Mouse (Mus musculus): ENCODE data around the gene Lilr4b. TPM values are rescaled to one million over a fixed set of nuclear protein-coding genes. Genes with fewer than 3 reads are reported as not detected.
"Not testable (repeated sequence)": the region's sequence is repeated elsewhere in the genome, so short reads cannot be mapped to it uniquely, and the experiment has no call there.

The Lilr4b gene
- total RNA-seq (2021), result under 1 TPM; 0.31 to 0.70 TPM
- long read RNA-seq, experiment 1, result 0 reads
- long read RNA-seq, experiment 2, partial matches to known transcripts, result 0 of 1 reads
- long read RNA-seq, experiment 2, other reads (novel, unspliced or antisense), result 1 of 1 reads

DNA sequence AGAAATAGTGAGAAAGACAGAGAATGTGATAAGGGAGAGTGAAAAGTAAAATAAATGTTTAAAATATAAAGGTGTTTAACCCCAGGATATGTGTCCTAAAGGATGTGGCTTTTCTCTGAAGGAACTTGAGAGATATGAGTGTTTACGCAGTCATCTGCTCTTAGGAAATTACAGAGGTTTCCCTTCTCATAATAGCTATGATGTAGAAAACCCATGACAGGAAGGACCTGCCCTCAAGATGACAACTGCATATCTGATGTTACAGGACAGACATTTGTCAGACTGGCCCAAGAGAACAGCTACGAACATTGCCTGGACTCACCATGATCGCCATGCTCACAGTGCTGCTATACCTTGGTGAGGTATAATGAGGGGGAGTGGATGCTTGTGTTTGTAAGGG, at the start of gene Lilr4b, which contains the start of gene Gm49339:
Gene Lilr4b (plus strand): TSS at position 236 of the 400 bp plus-strand sequence.
Gene Gm49339 (plus strand): TSS at position 216 of the 400 bp plus-strand sequence.
- intact Hi-C loops (cut with DNase I; ENCODE audit: low total_unique reads); DNase-seq: not testable (repeated sequence)

DNA sequence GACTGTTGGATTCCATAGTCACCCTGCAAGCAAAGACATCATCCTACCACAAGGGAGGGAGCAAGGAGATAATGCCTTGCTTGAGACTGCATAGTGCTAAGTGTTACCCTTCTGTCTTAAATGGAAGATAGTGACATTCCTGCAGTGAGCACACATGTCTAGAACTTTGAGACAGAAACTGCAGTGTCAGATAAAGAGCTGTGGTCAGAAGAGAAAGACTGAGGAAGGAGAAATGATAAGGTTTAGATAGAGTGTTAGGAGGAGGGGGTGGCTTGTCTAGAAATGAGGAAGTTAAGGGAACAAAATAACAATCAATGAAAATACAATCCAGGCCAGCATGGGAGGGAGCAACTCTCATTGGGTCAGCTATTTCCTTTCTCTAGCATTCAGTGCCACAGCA, 47.5 kb upstream of the Lilr4b start:
- intact Hi-C loops (cut with DNase I; ENCODE audit: low total_unique reads), result no loop called here

DNA sequence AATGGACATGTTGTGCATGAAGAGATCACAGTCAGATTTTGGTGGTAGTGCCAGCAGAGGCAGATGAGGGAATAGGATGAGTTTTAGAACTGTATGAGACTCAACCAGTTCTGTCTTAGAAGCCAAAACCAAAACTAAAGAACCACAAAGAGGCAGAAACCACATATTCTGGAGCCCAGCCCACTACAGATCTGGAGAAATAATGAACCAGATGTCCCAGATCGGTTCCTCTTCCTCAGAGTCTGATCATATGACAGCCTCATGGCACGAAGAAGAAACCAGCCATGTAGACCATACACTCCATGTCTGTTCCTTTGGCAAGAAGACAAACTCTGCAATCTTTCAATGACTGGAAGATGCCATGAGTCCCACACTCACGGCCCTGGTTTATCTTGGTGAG, 44.7 kb upstream of the Lilr4b start:
- no peak for DNase-seq
- intact Hi-C loops (cut with DNase I; ENCODE audit: low total_unique reads), result no loop called here

More for the DNA sequence above, 47.5 kb upstream of the Lilr4b start:
- DNase-seq, result no peak

DNA sequence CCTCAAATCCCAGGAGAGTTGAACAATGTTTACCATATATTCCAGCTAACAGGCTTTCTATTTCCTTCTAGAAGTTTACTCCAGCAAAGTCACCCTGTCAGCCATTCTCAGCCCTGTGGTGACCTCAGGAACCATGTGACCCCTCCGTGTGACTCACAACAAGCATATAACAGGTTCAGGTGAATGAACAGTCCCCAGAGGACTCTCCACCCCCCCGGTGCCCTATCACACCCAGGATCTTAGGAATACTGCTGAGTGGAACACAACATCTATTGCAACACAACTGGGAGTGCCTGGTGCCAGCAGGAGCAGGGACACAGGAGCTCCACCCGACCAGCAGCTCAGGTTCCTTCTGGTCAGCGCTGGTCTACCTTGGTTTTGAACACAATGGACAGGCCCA, 28.8 kb upstream of the Lilr4b start:
- no peak for DNase-seq
- intact Hi-C loops (cut with DNase I; ENCODE audit: low total_unique reads), result no loop called here

DNA sequence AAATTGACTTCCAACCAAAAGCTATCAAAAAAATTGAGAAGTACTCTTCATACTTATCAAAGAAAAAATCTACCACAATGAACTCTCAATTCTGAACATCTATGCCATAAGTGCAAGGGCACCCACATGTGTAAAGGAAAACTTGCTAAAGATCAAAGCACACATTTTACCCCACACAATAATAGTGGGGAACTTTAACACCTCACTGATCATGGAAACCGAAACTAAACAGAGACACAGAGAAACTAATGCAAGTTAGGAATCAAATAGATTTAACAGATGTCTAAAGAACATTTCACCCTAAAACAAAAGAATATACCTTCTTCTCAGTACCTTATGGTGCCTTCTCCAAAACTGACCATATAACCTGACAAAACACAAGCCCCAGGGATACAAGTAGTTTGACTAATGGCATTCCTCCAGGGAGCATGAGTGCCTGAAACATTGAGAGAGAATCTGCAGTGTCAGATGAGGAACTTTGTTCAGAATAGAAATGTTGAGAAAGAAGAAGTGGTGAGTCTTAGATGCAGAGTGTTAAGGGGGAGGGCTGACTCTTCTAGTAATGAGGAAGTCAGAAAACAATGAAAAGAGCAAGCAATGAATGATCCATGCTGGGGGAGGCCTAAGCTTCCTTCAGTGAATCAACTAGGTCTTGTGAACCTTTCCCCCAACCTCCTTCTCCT, 26.7 kb upstream of the Lilr4b start:
- no peak for DNase-seq
- intact Hi-C loops (cut with DNase I; ENCODE audit: low total_unique reads), result no loop called here

DNA sequence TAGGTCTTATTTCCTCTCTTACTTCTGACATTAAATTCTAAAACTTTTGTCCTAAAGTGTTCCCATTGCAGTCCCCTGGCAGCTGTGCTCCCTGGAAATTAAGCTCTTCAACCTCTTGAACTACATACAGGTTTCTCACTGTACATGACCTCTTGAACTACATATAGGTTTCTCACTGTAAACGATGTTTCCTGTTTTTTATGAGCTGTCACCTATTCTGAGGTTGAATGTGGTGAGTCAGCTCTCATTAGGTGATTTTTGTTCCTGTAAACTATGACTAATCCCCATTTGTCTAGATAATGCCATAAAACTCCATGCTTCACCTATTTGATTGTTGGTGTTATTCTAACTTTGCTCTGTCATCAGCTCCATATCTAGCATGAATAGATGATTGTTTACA, 26.1 kb upstream of the Lilr4b start:
- DNase-seq, result no peak
- intact Hi-C loops (cut with DNase I; ENCODE audit: low total_unique reads), result no loop called here

DNA sequence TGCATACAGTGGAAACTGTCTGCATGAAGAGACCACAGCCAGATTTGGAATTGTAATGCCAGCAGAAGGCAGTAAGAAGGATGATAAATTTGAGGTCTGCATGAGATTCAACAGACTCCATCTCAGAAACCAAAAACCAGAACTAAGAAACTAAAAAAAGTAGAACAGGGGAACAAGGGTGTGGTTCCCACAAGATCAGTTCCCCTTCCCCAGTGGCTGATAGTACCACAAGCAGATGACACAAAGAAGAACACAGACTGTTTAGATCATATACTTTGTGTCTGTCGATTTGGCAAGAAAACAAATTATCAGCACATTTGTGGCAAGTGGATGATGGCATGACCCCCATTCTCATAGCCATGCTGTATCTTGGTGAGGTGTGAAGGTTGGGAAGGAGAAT, 24.7 kb upstream of the Lilr4b start:
- intact Hi-C loops (cut with DNase I; ENCODE audit: low total_unique reads), result no loop called here
- DNase-seq, result no peak

DNA sequence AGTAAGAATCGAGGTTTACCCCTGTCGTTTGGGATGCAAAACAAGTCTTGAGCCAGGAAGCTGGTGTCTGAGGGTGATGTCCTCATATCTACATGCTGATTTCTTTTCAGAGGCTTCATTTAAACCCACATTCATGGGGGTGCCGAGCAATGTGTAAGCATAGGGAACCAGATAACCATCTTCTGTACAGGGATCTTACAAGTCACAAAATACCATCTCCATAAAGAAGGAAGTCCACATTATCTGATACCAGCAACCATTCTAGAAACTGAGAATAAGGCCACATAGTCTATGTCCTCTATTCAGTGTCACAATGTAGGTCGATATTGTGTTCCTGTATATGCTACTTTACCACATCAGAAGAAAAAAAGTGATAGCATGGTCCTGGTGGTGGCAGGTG, 24.1 kb upstream of the Lilr4b start:
- intact Hi-C loops (cut with DNase I; ENCODE audit: low total_unique reads), result no loop called here
- no peak for DNase-seq

DNA sequence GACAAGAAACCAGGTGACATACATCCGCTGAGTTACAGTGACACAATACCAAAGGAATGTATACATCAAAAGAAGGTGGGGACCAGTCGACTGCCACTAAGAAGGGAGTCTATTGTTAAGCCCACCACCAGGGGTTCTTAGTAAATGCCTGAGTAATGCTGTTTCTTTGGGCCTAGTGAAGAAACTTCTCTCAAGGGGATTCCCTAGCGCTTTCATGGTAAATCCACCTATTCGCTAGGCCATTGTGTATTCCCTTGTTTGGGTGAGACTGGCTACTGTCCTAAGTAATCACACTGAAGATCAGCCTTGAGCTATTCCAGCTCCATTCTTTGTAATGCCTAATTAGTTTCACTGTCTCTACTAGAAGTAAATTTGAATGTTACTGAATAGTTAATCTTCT, 16.6 kb upstream of the Lilr4b start:
- intact Hi-C loops (cut with DNase I; ENCODE audit: low total_unique reads); DNase-seq: not testable (repeated sequence)

DNA sequence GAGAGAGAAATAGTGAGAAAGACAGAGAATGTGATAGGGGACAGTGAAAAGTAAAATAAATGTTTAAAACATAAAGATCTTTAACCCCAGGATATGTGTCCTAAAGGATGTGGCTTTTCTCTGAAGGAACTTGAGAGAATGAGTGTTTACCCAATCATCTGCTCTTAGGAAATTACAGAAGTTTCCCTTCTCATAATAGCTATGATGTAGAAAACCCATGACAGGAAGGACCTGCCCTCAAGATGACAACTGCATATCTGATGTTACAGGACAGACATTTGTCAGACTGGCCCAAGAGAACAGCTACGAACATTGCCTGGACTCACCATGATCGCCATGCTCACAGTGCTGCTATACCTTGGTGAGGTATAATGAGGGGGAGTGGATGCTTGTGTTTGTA, 10.3 kb downstream of the Lilr4b start, which contains the start of gene Lilrb4a:
Gene Lilrb4a (plus strand): TSS at position 266 of the 400 bp plus-strand sequence.
- DNase-seq; intact Hi-C loops (cut with DNase I; ENCODE audit: low total_unique reads): not testable (repeated sequence)

DNA sequence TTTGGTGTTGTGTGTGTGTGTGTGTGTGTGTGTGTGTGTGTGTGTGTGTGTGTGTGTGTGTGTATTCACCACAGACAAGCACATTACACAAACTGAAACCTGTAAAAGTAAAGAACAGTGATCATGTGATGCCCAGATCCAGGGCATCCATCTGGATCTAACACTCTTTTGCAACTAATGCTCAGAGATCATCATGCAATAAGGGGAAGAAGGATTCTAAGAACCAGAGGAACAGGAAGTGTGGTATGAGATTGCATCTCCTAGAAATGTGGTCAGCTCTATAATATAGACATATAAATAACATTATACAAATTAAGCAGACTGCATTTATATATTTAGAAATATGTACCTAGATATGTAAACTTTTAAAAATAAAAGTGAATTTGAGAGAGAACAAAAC, 39.6 kb downstream of the Lilr4b start:
- DNase-seq, result no peak
- intact Hi-C loops (cut with DNase I; ENCODE audit: low total_unique reads), result no loop called here

DNA sequence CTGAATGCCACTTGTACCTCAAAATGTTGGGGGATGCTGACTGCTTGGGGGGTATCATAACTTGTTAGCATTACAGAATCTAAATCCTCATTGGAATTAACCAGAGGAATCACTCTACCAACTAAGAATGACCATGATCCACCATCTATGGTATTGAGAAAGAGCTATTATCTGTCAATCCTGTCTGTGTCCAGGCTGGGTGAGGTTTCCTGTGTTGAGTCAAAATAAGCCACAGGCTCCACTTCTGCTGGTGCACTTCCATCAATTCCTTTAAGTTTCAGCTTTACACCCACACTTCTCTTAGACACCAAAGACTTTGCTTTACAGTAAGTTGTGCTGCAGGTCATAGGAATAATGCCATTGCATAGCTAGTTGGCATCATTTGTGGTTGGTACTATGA, 41.0 kb downstream of the Lilr4b start:
- DNase-seq, result no peak
- intact Hi-C loops (cut with DNase I; ENCODE audit: low total_unique reads), result no loop called here

DNA sequence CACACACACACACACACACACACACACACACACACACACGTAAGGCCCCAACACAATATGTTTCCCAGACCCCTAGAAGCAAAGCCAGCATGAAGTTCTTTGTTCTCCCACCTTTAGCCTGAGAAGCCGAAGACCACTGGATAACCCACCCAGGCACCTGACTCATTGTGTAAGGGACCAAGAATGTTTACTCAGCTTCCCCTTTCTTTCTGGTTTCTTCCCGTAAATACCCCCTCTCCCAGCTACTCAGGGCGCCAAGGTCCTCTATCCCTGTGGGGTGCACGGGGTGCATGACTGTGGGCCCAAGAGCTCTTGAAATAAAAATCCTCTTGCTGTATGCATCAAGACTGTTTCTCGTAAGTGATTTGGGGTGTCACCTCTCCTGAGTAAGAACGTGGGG, 45.7 kb downstream of the Lilr4b start:
- intact Hi-C loops (cut with DNase I; ENCODE audit: low total_unique reads), result no loop called here
- DNase-seq, result no peak

DNA sequence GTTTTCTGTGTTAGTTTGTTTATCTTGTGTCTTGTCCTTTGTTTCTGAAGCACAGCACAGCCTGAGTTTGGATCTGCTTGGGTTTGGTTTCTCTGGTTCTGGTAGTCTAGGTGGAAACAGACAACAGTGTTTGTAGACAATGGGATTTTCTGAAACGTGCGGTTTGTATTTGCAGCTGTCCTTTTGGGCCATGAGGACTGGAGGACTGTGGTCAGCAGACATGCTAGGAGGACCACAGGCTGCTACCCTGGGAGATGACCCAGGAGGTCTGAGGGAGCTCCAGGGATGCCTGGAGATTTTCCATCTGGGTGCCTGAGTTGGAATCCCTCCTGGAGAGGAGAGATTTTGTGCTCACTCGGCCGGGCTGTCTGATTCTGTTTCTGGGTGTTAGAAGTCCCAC, 46.2 kb downstream of the Lilr4b start:
- intact Hi-C loops (cut with DNase I; ENCODE audit: low total_unique reads), result no loop called here
- no peak for DNase-seq

DNA sequence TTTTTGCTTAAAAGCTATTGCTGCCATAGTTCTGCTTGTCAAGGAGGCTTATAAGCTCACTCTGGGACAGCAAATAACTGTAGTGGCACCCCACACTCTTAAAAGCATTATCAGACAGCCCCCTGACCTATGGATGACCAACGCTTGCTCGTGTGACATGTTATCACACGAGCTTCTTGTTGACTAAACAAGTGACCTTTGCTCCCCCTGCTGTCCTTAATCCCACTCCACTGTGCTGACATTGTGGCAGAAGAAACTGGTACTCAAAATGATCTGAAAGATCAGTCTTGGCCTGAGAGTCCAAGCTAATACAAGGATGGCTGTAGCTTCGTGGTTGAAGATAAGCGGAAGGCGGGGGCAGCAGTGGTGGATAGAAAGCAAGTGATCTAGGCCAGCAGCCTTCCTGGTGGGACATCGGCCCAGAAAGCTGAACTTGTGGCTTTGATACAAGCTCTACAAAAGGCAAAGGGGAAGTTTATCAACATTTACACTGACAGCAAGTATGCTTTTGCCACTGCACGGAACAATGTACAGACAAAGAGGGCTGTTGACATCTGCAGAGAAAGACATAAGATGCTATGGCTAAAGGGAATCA, 48.5 kb downstream of the Lilr4b start:
- intact Hi-C loops (cut with DNase I; ENCODE audit: low total_unique reads), result no loop called here

DNA sequence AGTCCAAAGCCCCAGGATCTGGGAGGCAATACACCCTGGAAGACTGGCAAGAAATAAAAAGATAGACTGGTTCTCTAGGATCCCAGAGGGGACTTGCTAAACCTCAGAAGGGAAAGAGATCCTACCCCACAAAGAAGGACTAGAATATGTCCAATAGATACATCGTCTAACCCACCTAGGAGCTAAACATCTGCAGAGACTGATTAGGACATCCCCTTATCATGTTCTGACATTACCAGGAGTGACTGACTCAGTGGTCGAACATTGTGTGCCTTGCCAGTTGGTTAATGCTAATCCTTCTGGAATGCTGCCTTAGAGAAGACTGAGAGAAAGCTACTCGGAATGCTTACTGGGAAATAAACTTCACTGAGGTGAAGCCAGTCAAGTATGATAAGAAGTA, 49.1 kb downstream of the Lilr4b start:
- no peak for DNase-seq
- intact Hi-C loops (cut with DNase I; ENCODE audit: low total_unique reads), result no loop called here

More for the DNA sequence above, 48.5 kb downstream of the Lilr4b start:
- DNase-seq, result no peak

DNA sequence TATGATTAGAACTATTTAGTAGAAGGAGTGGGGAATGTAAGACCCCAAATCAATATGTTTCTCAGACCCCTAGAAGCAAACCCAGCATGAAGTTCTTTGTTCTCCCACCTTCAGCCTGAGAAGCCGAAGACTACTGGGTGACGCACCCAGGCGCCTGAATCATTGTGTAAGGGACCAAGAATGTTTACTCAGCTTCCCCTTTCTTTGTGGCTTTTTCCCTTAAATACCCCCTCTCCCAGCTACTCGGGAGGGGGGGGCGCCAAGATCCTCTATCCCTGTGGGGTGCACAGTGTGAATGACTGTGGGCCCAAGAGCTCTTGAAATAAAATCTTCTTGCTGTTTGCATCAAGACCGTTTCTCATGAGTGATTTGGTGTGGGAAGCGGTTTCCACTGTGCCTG, 50.4 kb downstream of the Lilr4b start:
- DNase-seq, result no peak
- intact Hi-C loops (cut with DNase I; ENCODE audit: low total_unique reads), result no loop called here

All from gastrocnemius, postnatal 14 days (tissue).